Mouse (Mus musculus): ENCODE data around the gene Rbm45. TPM values are rescaled to one million over a fixed set of nuclear protein-coding genes. Genes with fewer than 3 reads are reported as not detected.
A peak's percentile ranks its signal among the peaks of the same experiment; 100 is the strongest.

Gene Rbm45
- 10 to 100 TPM; 44.4 to 44.6 TPM for total RNA-seq (2021)

- DNase-seq: peak; percentile 85 to 87
These were observed at the start of gene Rbm45 for GRCm38 (mm10) chr2:76369821-76370655. TSS of gene Rbm45 (plus strand) at chr2:76369984.

- DNase-seq: no peak
These were observed 49.4 kb upstream of the Rbm45 start for GRCm38 (mm10) chr2:76320336-76320735.

GRCm38 (mm10) chr2:76323185-76323875, 46.5 kb upstream of the Rbm45 start:
- no peak for DNase-seq

GRCm38 (mm10) chr2:76324463-76324862, 45.3 kb upstream of the Rbm45 start:
- no peak for DNase-seq

GRCm38 (mm10) chr2:76326161-76326560, 43.6 kb upstream of the Rbm45 start:
- DNase-seq: no peak

GRCm38 (mm10) chr2:76330081-76330480, 39.7 kb upstream of the Rbm45 start:
- DNase-seq: no peak

GRCm38 (mm10) chr2:76332161-76332805, 37.5 kb upstream of the Rbm45 start:
- DNase-seq: no peak

GRCm38 (mm10) chr2:76334596-76334995, 35.2 kb upstream of the Rbm45 start:
- DNase-seq: no peak

- DNase-seq: peak in 1 of 2 experiments; percentile 11
These were observed 31.3 kb upstream of the Rbm45 start, which contains the start of gene Pde11a for GRCm38 (mm10) chr2:76338215-76339156. TSS of gene Pde11a (minus strand) at chr2:76338774.

- DNase-seq: no peak
These were observed 27.6 kb upstream of the Rbm45 start for GRCm38 (mm10) chr2:76342146-76342545.

GRCm38 (mm10) chr2:76347839-76348238, 21.9 kb upstream of the Rbm45 start:
- no peak for DNase-seq

- DNase-seq: no peak
These were observed 9.6 kb upstream of the Rbm45 start, which contains the start of gene Cyct for GRCm38 (mm10) chr2:76360226-76360625. TSS of gene Cyct (minus strand) at chr2:76360450.

GRCm38 (mm10) chr2:76362111-76362510, 7.7 kb upstream of the Rbm45 start:
- DNase-seq: no peak

GRCm38 (mm10) chr2:76365811-76366210, 4.0 kb upstream of the Rbm45 start:
- no peak for DNase-seq

GRCm38 (mm10) chr2:76367188-76367922, 2.4 kb upstream of the Rbm45 start:
- peak; percentile 70 to 71 for DNase-seq

- no peak for DNase-seq
These were observed 723 bp upstream of the Rbm45 start for GRCm38 (mm10) chr2:76368861-76369660.

- DNase-seq: no peak
These were observed 805 bp downstream of the Rbm45 start for GRCm38 (mm10) chr2:76370656-76370922.

GRCm38 (mm10) chr2:76372244-76372643, 2.5 kb downstream of the Rbm45 start:
- DNase-seq: no peak

GRCm38 (mm10) chr2:76374544-76375206, 4.9 kb downstream of the Rbm45 start:
- no peak for DNase-seq

- no peak for DNase-seq
These were observed 8.9 kb downstream of the Rbm45 start for GRCm38 (mm10) chr2:76378646-76379045.
